Mouse (Mus musculus) hindbrain, embryonic 15.5 days (tissue): Measurements from ENCODE around the gene Lsmem1. TPM values are rescaled to one million over a fixed set of nuclear protein-coding genes. Genes with fewer than 3 reads are reported as not detected.

Experiments used
- ATAC-seq: fragments of 200-750 bp; cut with Nextera tagmentation; 2 replicates; pipeline ENCODE4 v1.8.0; 2017; ENCODE audit warnings: low read depth, moderate number of reproducible peaks, moderate TSS enrichment; ENCODE audit not compliant: low FRiP score
- H3K27ac ChIP-seq: fragments of 300-500 bp; sonication (generic); replicated peaks from 2 replicates; pipeline ENCODE4 v1.5.1; 2015; ENCODE audit warnings: mild to moderate bottlenecking, inconsistent platforms
- H3K27me3 ChIP-seq: fragments of 300-500 bp; sonication (generic); 2 replicates; pipeline ENCODE4 v1.6.1; 2015; ENCODE audit warnings: control low read depth, inconsistent platforms
- H3K36me3 ChIP-seq: fragments of 300-500 bp; sonication (generic); 2 replicates; pipeline ENCODE4 v1.6.1; 2015; ENCODE audit warnings: control low read depth, inconsistent platforms
- H3K4me1 ChIP-seq: fragments of 300-500 bp; sonication (generic); replicated peaks from 2 replicates; pipeline ENCODE4 v1.6.1; 2015; ENCODE audit warnings: control low read depth, inconsistent platforms
- H3K4me2 ChIP-seq: fragments of 300-500 bp; sonication (generic); 2 replicates; pipeline ENCODE4 v1.6.1; 2015; ENCODE audit warnings: moderate library complexity, mild to moderate bottlenecking, inconsistent platforms
- H3K4me3 ChIP-seq: fragments of 300-500 bp; sonication (generic); 2 replicates; pipeline ENCODE4 v1.5.1; 2015; ENCODE audit warnings: mild to moderate bottlenecking, inconsistent platforms
- H3K9ac ChIP-seq: fragments of 300-500 bp; sonication (generic); 2 replicates; pipeline ENCODE4 v1.6.1; 2015; ENCODE audit warnings: inconsistent platforms
- H3K9me3 ChIP-seq: fragments of 300-500 bp; sonication (generic); 2 replicates; pipeline ENCODE4 v1.6.1; 2016; ENCODE audit warnings: control low read depth, inconsistent platforms
- WGBS: fragments of 180-500 bp; shearing (Covaris S2); methylation state at CpG from one replicate; pipeline ENCODE4 v1.1.7; 2015; 5-methylcytosine and 5-hydroxymethylcytosine counted together
- polyA plus RNA-seq: library from polyadenylated mRNA; unstranded; fragments of >200 nt; fragmentation: Nextera tagmentation; extraction: Ambion mirVana; gene quantifications from 2 replicates; pipeline ENCODE4 v1.2.1, GENCODE M21; 2015

The Lsmem1 gene
- polyA plus RNA-seq, 1 experiment from 2014 or later, result 0.10 TPM

GRCm38 (mm10) chr12:40164621-40165020, 34.7 kb downstream of the Lsmem1 start:
- Histone ChIP-seq H3K9ac (no peak overlapping the region), H3K36me3 (no peaks in the 10 kb centered on the region), H3K4me3 (no peak overlapping the region), H3K27ac (no peak overlapping the region), H3K4me1 (no peaks in the 10 kb centered on the region), H3K4me2 (no peak overlapping the region), H3K9me3 (no peaks in the 10 kb centered on the region), H3K27me3 (no peaks in the 10 kb centered on the region)
- WGBS, result 7% methylated on average over 2 of the region's 2 CpGs
- ATAC-seq, result peak; percentile 59; the same call in 1 of the 2 replicates

DNA sequence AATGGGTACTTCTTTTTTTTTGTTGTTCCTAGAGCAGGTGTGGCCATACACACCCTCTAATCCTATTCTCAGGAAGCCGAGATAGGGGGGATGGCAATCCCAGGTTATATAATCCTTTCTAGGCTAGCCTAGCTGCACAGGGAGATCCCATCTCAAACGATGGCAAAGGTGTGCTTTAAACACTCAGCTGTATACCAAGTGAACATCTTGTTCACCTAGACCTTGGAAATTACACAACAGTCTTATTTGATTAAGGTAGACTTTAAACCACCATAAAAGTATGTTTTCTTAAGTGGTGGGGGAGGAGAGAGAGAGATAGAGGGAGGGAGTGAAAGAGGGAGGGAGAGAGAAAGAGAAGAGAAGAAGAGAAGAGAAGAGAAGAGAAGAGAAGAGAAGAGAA, 38.5 kb downstream of the Lsmem1 start:
- no peak for ATAC-seq
- Histone ChIP-seq H3K27ac (no peak overlapping the region), H3K4me3 (no peak overlapping the region), H3K9ac (no peak overlapping the region), H3K4me2 (no peak overlapping the region), H3K36me3 (no peaks in the 10 kb centered on the region), H3K4me1 (no peaks in the 10 kb centered on the region), H3K27me3 (no peaks in the 10 kb centered on the region), H3K9me3 (no peaks in the 10 kb centered on the region)
- WGBS, result 84% methylated on average over 2 of the region's 2 CpGs

DNA sequence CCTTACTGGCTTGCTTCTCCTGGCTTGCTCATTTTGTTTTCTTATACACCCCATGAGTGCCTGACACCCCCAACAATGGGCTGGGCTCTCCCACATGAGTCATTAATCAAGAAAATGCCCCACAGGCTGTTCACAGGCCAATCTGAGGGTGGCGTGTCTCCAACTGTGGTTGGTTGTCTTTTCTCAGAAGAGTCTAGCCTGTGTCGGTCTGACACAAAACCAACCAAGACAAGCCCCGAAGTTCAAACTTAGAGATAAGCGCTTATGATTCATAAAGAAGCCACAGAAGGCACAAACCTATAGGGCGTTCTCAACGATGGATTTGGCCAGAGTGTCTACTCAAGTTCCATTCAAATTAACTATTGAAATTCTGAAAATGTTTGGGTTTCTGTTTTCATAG, 45.1 kb downstream of the Lsmem1 start:
- Histone ChIP-seq H3K36me3 (no peaks in the 10 kb centered on the region), H3K27ac (no peak overlapping the region), H3K4me3 (no peak overlapping the region), H3K4me1 (no peaks in the 10 kb centered on the region), H3K9me3 (no peaks in the 10 kb centered on the region), H3K4me2 (no peak overlapping the region), H3K27me3 (no peaks in the 10 kb centered on the region), H3K9ac (no peak overlapping the region)
- no peak for ATAC-seq
- WGBS, result 91% methylated on average over 6 of the region's 6 CpGs

DNA sequence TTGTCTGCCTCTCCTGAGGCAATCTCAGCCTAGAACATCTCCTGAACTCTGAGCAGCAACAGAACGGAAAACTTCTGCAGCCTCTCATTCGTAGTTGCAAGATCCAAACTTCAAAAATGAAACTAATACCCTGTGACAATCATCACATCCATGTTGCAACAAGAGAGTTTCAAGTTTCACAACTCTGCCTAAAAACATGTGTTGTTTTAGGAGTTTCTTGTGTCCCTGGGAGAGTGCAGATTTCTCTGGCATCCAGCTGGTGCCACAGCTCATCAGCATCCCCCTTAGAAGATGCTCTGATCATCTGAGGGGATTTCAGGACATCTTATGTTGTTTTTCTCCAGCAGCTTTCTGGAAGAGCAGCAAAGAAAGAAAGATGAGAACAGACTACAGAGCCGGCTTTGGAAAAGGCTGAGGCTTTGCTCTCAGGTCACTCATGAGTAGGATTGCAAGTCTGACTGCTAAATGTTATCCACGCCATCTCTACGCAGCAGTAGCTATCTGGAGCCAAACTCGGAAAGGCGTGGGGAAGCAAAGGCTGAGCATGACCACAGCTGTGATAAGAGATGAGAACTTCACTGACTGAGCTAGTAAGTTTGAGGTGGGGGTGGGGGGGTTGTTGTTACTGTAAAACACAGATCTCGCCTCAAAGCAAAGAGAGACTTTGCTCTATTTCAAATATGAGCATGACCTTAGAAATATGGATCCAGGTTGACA, 46.8 kb downstream of the Lsmem1 start:
- H3K36me3 ChIP-seq, result no peaks in the 10 kb centered on the region
- H3K9me3 ChIP-seq, result no peaks in the 10 kb centered on the region
- H3K9ac ChIP-seq, result no peak overlapping the region
- no peak overlapping the region for H3K4me2 ChIP-seq
- no peak overlapping the region for H3K4me3 ChIP-seq
- 88% methylated on average over 8 of the region's 8 CpGs for WGBS
- no peak for ATAC-seq
- H3K27ac ChIP-seq, result no peak overlapping the region
- H3K27me3 ChIP-seq, result no peaks in the 10 kb centered on the region
- no peaks in the 10 kb centered on the region for H3K4me1 ChIP-seq

DNA sequence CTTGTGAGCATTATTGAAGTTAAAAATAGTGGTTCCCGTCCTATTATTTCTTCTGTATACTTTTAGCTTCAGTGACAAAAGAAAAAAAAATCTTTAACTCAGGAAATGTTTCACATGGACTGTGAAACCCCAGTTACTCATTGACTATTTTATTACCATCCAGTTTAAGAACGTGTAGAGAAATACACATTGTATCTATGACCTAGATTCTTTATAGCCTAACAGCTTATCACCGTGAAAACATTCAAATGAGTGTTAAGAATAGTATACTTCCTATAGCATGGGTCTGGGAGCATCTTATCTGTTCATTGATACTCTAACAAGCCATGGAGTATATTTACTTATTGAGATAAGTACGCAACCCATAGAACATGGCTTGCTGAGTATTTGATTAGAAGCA, 52.0 kb downstream of the Lsmem1 start:
- no peak overlapping the region for H3K9ac ChIP-seq
- H3K36me3 ChIP-seq, result no peaks in the 10 kb centered on the region
- H3K27ac ChIP-seq, result no peak overlapping the region
- H3K9me3 ChIP-seq, result no peaks in the 10 kb centered on the region
- H3K4me1 ChIP-seq, result no peaks in the 10 kb centered on the region
- H3K4me2 ChIP-seq, result no peak overlapping the region
- WGBS, result 80% methylated on average over 4 of the region's 4 CpGs
- H3K27me3 ChIP-seq, result no peaks in the 10 kb centered on the region
- H3K4me3 ChIP-seq, result no peak overlapping the region
- ATAC-seq, result no peak

- 79% methylated on average over 5 of the region's 5 CpGs for WGBS
- no peaks in the 10 kb centered on the region for H3K27me3 ChIP-seq
These were observed 52.8 kb downstream of the Lsmem1 start for GRCm38 (mm10) chr12:40146510-40146909.

DNA sequence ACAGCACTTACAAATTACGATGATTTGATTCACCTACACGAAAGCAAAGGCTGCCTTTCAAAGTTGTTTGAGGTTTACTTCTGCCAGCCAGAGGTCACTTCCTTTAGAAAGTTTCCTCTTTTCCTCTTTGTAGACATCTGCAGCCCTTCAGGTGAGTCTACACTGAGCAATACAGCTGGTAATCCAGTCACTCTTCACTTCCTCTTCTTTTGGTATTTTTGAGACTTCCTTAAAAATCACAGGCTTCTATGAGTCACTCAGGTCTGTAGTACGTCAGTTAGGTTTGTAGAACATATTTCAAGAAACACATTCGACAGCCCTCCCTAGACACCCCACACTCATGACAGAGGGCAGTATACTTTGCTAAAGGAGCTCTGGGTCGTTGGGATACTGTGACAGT, 58.6 kb downstream of the Lsmem1 start:
- ATAC-seq, result no peak
- Histone ChIP-seq H3K9me3 (no peaks in the 10 kb centered on the region), H3K4me3 (no peak overlapping the region), H3K4me1 (no peaks in the 10 kb centered on the region), H3K36me3 (no peaks in the 10 kb centered on the region), H3K27ac (no peak overlapping the region), H3K27me3 (no peaks in the 10 kb centered on the region), H3K4me2 (no peak overlapping the region), H3K9ac (no peak overlapping the region)
- WGBS, result 88% methylated on average over 5 of the region's 5 CpGs

More at GRCm38 (mm10) chr12:40146510-40146909, 52.8 kb downstream of the Lsmem1 start:
- no peak for ATAC-seq
- no peaks in the 10 kb centered on the region for H3K4me1 ChIP-seq
- no peak overlapping the region for H3K27ac ChIP-seq
- H3K4me2 ChIP-seq, result no peak overlapping the region
- H3K4me3 ChIP-seq, result no peak overlapping the region
- no peaks in the 10 kb centered on the region for H3K9me3 ChIP-seq
- no peak overlapping the region for H3K9ac ChIP-seq
- no peaks in the 10 kb centered on the region for H3K36me3 ChIP-seq

DNA sequence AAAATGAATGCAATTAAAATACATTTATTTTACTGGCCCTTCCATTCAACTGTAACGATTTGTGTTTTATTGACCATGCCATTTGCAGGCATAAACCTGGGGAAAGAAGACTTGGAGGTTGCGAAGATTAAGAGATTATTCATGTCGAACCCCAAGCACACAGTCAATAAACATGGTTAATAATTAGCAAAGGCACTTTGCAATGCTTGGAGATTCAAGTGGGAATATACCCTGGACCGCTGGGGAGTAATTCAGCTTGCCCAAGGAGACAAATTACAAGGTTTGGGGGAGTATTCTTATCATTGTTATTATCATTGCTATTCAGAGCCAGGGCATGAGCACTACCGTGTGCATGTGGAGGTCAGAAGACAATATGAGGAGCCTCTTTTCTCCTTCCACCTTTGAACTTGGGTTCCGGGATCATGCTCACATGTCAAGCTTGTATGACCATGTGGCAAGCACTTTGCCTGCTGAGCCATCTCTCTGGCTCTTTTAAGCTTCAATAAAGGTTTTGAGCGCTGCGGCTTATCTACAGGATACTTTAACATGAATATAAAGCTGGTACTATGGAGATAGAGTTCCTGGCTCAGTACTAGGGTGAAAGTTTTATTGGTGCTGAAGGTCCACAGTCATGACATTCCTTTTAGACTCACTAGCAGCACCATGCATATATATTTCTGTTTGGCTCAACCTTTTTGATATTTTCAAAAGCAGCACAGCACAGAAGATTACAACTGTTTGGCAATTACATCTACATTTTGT, 59.6 kb downstream of the Lsmem1 start:
- Histone ChIP-seq H3K27me3 (no peaks in the 10 kb centered on the region), H3K9me3 (no peaks in the 10 kb centered on the region), H3K4me1 (no peaks in the 10 kb centered on the region), H3K27ac (no peak overlapping the region), H3K4me3 (no peak overlapping the region), H3K9ac (no peak overlapping the region), H3K4me2 (no peak overlapping the region), H3K36me3 (no peaks in the 10 kb centered on the region)
- no peak for ATAC-seq
- 77% methylated on average over 8 of the region's 8 CpGs for WGBS

DNA sequence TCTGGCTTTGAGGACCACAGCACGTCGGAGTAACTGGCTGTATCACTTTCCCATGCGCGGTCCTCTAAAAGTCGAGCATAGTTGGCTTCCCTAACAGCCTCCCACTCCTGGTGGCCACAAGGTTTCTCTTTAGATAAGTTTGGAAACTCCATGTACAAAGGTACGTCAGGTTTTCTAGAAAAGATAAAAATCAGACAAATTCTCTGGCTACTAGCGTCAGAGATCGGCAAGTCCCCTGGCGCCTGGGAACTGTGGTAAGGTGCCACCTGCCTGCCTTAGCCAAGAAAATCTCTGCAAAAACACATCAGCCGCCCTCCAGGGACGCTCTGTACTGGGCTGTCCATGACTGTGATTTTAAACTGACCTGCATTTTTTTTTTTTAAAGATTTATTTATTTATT, 64.8 kb downstream of the Lsmem1 start:
- Histone ChIP-seq H3K36me3 (no peaks in the 10 kb centered on the region), H3K4me1 (peaks cover 14% of the 10 kb centered on the region), H3K27me3 (peaks cover 23% of the 10 kb centered on the region), H3K4me3 (peak overlapping the region; percentile 41), H3K9me3 (no peaks in the 10 kb centered on the region), H3K4me2 (peak overlapping the region; percentile 88), H3K27ac (no peak overlapping the region), H3K9ac (no peak overlapping the region)
- ATAC-seq, result no peak
- 51% methylated on average over 11 of the region's 11 CpGs for WGBS

GRCm38 (mm10) chr12:40133573-40134271, 65.6 kb downstream of the Lsmem1 start, which contains the start of gene Scin:
Gene Scin, minus strand, starts transcription at chr12:40134228.
- Histone ChIP-seq H3K4me1 (peaks cover 14% of the 10 kb centered on the region), H3K4me2 (peak within 1 kb of the TSS; percentile 88), H3K27me3 (peaks cover 23% of the 10 kb centered on the region), H3K9ac (peak within 1 kb of the TSS; percentile 23; the same call in 1 of the 2 replicates), H3K27ac (no peak within 1 kb of the TSS), H3K36me3 (no peaks in the 10 kb centered on the region), H3K9me3 (no peaks in the 10 kb centered on the region), H3K4me3 (peak within 1 kb of the TSS; percentile 41)
- WGBS, result under 1% methylated on average over 39 of the region's 39 CpGs
- ATAC-seq, result 0 out of 2 replicates have a peak, but pooled peaks have one; percentile 42

DNA sequence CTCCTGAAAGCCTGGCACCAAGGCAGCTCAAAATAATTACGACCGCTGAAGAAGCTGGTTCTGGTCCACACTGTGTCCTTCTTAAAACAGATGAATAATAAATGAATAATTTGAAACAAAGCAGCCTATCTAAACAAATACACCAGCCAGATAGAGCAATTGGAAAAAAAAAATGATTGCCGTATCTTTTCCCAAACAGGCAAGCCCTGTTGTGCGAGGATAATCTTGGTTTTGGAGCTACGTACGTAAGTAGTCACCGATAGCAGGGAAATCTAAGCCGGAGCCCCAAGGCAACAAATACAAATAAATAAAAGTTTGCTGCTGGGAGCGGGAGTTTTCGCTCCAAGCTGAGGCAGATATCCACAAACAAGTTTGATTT, 66.1 kb downstream of the Lsmem1 start:
- no peak for ATAC-seq
- peak overlapping the region; percentile 7; the same call in 1 of the 2 replicates for H3K9ac ChIP-seq
- WGBS, result 19% methylated on average over 10 of the region's 10 CpGs
- H3K27ac ChIP-seq, result no peak overlapping the region
- peaks cover 23% of the 10 kb centered on the region for H3K27me3 ChIP-seq
- no peaks in the 10 kb centered on the region for H3K36me3 ChIP-seq
- H3K9me3 ChIP-seq, result no peaks in the 10 kb centered on the region
- peaks cover 14% of the 10 kb centered on the region for H3K4me1 ChIP-seq
- H3K4me3 ChIP-seq, result peak overlapping the region; percentile 41
- H3K4me2 ChIP-seq, result peak overlapping the region; percentile 88
